Mouse (Mus musculus): ENCODE data around the gene Clcn2.

GRCm38 (mm10) chr16:20703071-20703470 is 14.5 kb downstream of the Clcn2 start:
- no peak for TF ChIP-seq CTCF (IDR thresholded peaks at IDR 0.05; ENCODE audit: insufficient read depth, low read depth, low read length)
- no peak for TF ChIP-seq POLR2A (IDR thresholded peaks at IDR 0.05; ENCODE audit: insufficient read depth, low read depth, low read length)
